Mouse (Mus musculus) splenic B cell, adult 2 months (primary cell): Measurements from ENCODE around the gene Mpp2.
A peak's percentile ranks its signal among the peaks of the same experiment; 100 is the strongest.

Experiments used
- DNase-seq: peaks from one replicate; pipeline ENCODE4 v3.0.0-alpha.2; 2011; ENCODE audit warnings: low read depth, low spot score
- H3K27me3 ChIP-seq: 2 replicates; pipeline ENCODE4 v1.6.1; 2012; ENCODE audit warnings: mild to moderate bottlenecking, low read length, moderate library complexity, mixed read lengths; ENCODE audit not compliant: control insufficient read depth, poor library complexity, insufficient read depth, severe bottlenecking
- H3K36me3 ChIP-seq: 2 replicates; pipeline ENCODE4 v1.6.1; 2012; ENCODE audit warnings: mild to moderate bottlenecking, low read length, moderate library complexity, mixed read lengths; ENCODE audit not compliant: control insufficient read depth, poor library complexity, insufficient read depth, severe bottlenecking

Gene Mpp2

GRCm38 (mm10) chr11:102089088-102089808, 933 bp upstream of the Mpp2 start:
- no peaks in the 10 kb centered on the region for H3K36me3 ChIP-seq
- DNase-seq, result peak; percentile 19
- H3K27me3 ChIP-seq, result no peaks in the 10 kb centered on the region

GRCm38 (mm10) chr11:102087081-102087751, 1.1 kb downstream of the Mpp2 start:
- no peaks in the 10 kb centered on the region for H3K27me3 ChIP-seq
- H3K36me3 ChIP-seq, result no peaks in the 10 kb centered on the region
- DNase-seq, result peak; percentile 62

- H3K36me3 ChIP-seq, result no peaks in the 10 kb centered on the region
- DNase-seq, result no peak
- H3K27me3 ChIP-seq, result no peaks in the 10 kb centered on the region
Observed at GRCm38 (mm10) chr11:102086331-102086730, 2.0 kb downstream of the Mpp2 start.

GRCm38 (mm10) chr11:102084159-102084558, 4.2 kb downstream of the Mpp2 start:
- H3K36me3 ChIP-seq, result no peaks in the 10 kb centered on the region
- H3K27me3 ChIP-seq, result no peaks in the 10 kb centered on the region
- no peak for DNase-seq

GRCm38 (mm10) chr11:102083193-102083592, 5.1 kb downstream of the Mpp2 start:
- H3K27me3 ChIP-seq, result no peaks in the 10 kb centered on the region
- H3K36me3 ChIP-seq, result no peaks in the 10 kb centered on the region
- DNase-seq, result no peak

GRCm38 (mm10) chr11:102082322-102082721, 6.0 kb downstream of the Mpp2 start:
- Histone ChIP-seq H3K27me3 (no peaks in the 10 kb centered on the region), H3K36me3 (no peaks in the 10 kb centered on the region)
- DNase-seq, result no peak

GRCm38 (mm10) chr11:102073722-102074121, 14.6 kb downstream of the Mpp2 start:
- H3K27me3 ChIP-seq, result no peaks in the 10 kb centered on the region
- no peak for DNase-seq
- no peaks in the 10 kb centered on the region for H3K36me3 ChIP-seq

GRCm38 (mm10) chr11:102072729-102073128, 15.6 kb downstream of the Mpp2 start:
- no peaks in the 10 kb centered on the region for H3K36me3 ChIP-seq
- DNase-seq, result no peak
- H3K27me3 ChIP-seq, result no peaks in the 10 kb centered on the region

GRCm38 (mm10) chr11:102070426-102070825, 17.9 kb downstream of the Mpp2 start:
- Histone ChIP-seq H3K36me3 (no peaks in the 10 kb centered on the region), H3K27me3 (no peaks in the 10 kb centered on the region)
- DNase-seq, result no peak

GRCm38 (mm10) chr11:102069633-102070032, 18.7 kb downstream of the Mpp2 start:
- Histone ChIP-seq H3K27me3 (no peaks in the 10 kb centered on the region), H3K36me3 (no peaks in the 10 kb centered on the region)
- no peak for DNase-seq

GRCm38 (mm10) chr11:102068969-102069368, 19.3 kb downstream of the Mpp2 start:
- H3K36me3 ChIP-seq, result no peaks in the 10 kb centered on the region
- DNase-seq, result no peak
- H3K27me3 ChIP-seq, result no peaks in the 10 kb centered on the region

GRCm38 (mm10) chr11:102063076-102063475, 25.2 kb downstream of the Mpp2 start:
- no peak for DNase-seq
- Histone ChIP-seq H3K27me3 (no peaks in the 10 kb centered on the region), H3K36me3 (no peaks in the 10 kb centered on the region)

GRCm38 (mm10) chr11:102061941-102062473, 26.3 kb downstream of the Mpp2 start:
- DNase-seq, result no peak
- Histone ChIP-seq H3K27me3 (no peaks in the 10 kb centered on the region), H3K36me3 (no peaks in the 10 kb centered on the region)

- no peaks in the 10 kb centered on the region for H3K27me3 ChIP-seq
Observed at GRCm38 (mm10) chr11:102061236-102061940, 26.9 kb downstream of the Mpp2 start.

GRCm38 (mm10) chr11:102053847-102054246, 34.5 kb downstream of the Mpp2 start:
- Histone ChIP-seq H3K27me3 (no peaks in the 10 kb centered on the region), H3K36me3 (no peaks in the 10 kb centered on the region)
- DNase-seq, result peak; percentile 59

More at GRCm38 (mm10) chr11:102061236-102061940, 26.9 kb downstream of the Mpp2 start:
- DNase-seq, result peak; percentile 66
- H3K36me3 ChIP-seq, result no peaks in the 10 kb centered on the region
